Mouse (Mus musculus) lung, embryonic 15.5 days (tissue): ENCODE data around the gene Gm10401. TPM values are rescaled to one million over a fixed set of nuclear protein-coding genes. Genes with fewer than 3 reads are reported as not detected.

ENCODE experiments used
- polyA plus RNA-seq: library from polyadenylated mRNA; unstranded; fragments of >200 nt; fragmentation: Nextera tagmentation; extraction: Ambion mirVana; gene quantifications from 2 replicates; pipeline ENCODE4 v1.2.1, GENCODE M21; 2015

Gm10401 gene
- polyA plus RNA-seq, 1 experiment from 2014 or later = 26.9 TPM

Other genes starting within 250 kb of the Gm10401 start
- gene 4930519G04Rik, start 244.6 kb downstream of the Gm10401 start, polyA plus RNA-seq = not detected in 2 replicates
- not detected in 2 replicates for gene Gm9936, start 239.6 kb downstream of the Gm10401 start, polyA plus RNA-seq
- gene Oasl2, start 201.4 kb downstream of the Gm10401 start, polyA plus RNA-seq = 6.2 and 9.2 TPM in 2 replicates
- gene Oasl1, start 175.1 kb downstream of the Gm10401 start, polyA plus RNA-seq = 0.70 and 1.2 TPM in 2 replicates
- 47.1 and 49.3 TPM in 2 replicates for gene 2210016L21Rik, start 156.1 kb downstream of the Gm10401 start, polyA plus RNA-seq
- gene Hnf1a, start 127.2 kb downstream of the Gm10401 start, polyA plus RNA-seq = 0.15 TPM in 1 of 2 replicates, not detected in the other
- gene Sppl3, start 87.2 kb downstream of the Gm10401 start, polyA plus RNA-seq = 19.0 and 25.2 TPM in 2 replicates
- 76.3 and 76.4 TPM in 2 replicates for gene Acads, start 21.1 kb upstream of the Gm10401 start, polyA plus RNA-seq
- 39.9 and 41.0 TPM in 2 replicates for gene Unc119b, start 36.7 kb upstream of the Gm10401 start, polyA plus RNA-seq
- 75.4 and 77.0 TPM in 2 replicates for gene Mlec, start 59.9 kb upstream of the Gm10401 start, polyA plus RNA-seq
- 1.4 and 2.1 TPM in 2 replicates for gene Cabp1, start 96.1 kb upstream of the Gm10401 start, polyA plus RNA-seq
- 105 and 112 TPM in 2 replicates for gene Pop5, start 137.5 kb upstream of the Gm10401 start, polyA plus RNA-seq
- 141 and 150 TPM in 2 replicates for gene Rnf10, start 174.6 kb upstream of the Gm10401 start, polyA plus RNA-seq
- 37.6 and 40.4 TPM in 2 replicates for gene Coq5, start 181.4 kb upstream of the Gm10401 start, polyA plus RNA-seq
- 1,439 and 1,513 TPM in 2 replicates for gene Dynll1, start 202.7 kb upstream of the Gm10401 start, polyA plus RNA-seq
- gene Srsf9, start 228.9 kb upstream of the Gm10401 start, polyA plus RNA-seq = 262 and 286 TPM in 2 replicates
- gene Gatc, start 242.9 kb upstream of the Gm10401 start, polyA plus RNA-seq = 20.7 and 24.2 TPM in 2 replicates
- gene Triap1, start 242.9 kb upstream of the Gm10401 start, polyA plus RNA-seq = 65.4 and 66.0 TPM in 2 replicates